Mouse (Mus musculus): Measurements from ENCODE around the gene Rabgef1. TPM values are rescaled to one million over a fixed set of nuclear protein-coding genes. Genes with fewer than 3 reads are reported as not detected.

The Rabgef1 gene
- total RNA-seq, 1 experiment from 2014 or later, result 40.6 TPM

Other genes with a start within 250 kb of the Rabgef1 start
- 30.1 and 31.2 TPM in 2 replicates for gene Vkorc1l1, start 229.8 kb upstream of the Rabgef1 start, total RNA-seq (2021)
- 40.0 and 41.2 TPM in 2 replicates for gene Gusb, start 168.7 kb upstream of the Rabgef1 start, total RNA-seq (2021)
- 131 and 168 TPM in 2 replicates for gene Asl, start 142.6 kb upstream of the Rabgef1 start, total RNA-seq (2021)
- 35.9 and 38.6 TPM in 2 replicates for gene Crcp, start 142.5 kb upstream of the Rabgef1 start, total RNA-seq (2021)
- 32.5 and 35.5 TPM in 2 replicates for gene Tpst1, start 98.5 kb upstream of the Rabgef1 start, total RNA-seq (2021)
- 8.7 and 10.0 TPM in 2 replicates for gene Kctd7, start 26.9 kb upstream of the Rabgef1 start, total RNA-seq (2021)
- 46.4 and 51.7 TPM in 2 replicates for gene Tmem248, start 45.3 kb downstream of the Rabgef1 start, total RNA-seq (2021)
- gene Sbds, start 83.7 kb downstream of the Rabgef1 start, total RNA-seq (2021), result 77.1 and 87.0 TPM in 2 replicates
- gene Tyw1, start 83.8 kb downstream of the Rabgef1 start, total RNA-seq (2021), result 23.7 and 24.4 TPM in 2 replicates
- 29.7 and 35.2 TPM in 2 replicates for gene Caln1, start 197.7 kb downstream of the Rabgef1 start, total RNA-seq (2021)
- not detected in 2 replicates for gene A330070K13Rik, start 212.8 kb downstream of the Rabgef1 start, total RNA-seq (2021)

Data from adrenal gland, postnatal 14 days (tissue).